Mouse (Mus musculus) activated CD4-positive, CD25-positive, alpha-beta regulatory T cell, adult 4 months (primary cell): ENCODE results near the gene Cenpv. TPM values are rescaled to one million over a fixed set of nuclear protein-coding genes. Genes with fewer than 3 reads are reported as not detected.

ENCODE experiments used
- ATAC-seq: one replicate; pipeline ENCODE4 v1.8.0; 2017
- polyA plus RNA-seq, 2 experiments: library from polyadenylated mRNA; unstranded; fragments of 100-300 nt; shearing (Covaris generic); gene quantifications; one replicate each; pipeline ENCODE4 v1.2.1; 2017

The Cenpv gene
- polyA plus RNA-seq, 2 experiments from 2014 or later, result 2.4 TPM; not detected in 1

GRCm38 (mm10) chr11:62507683-62508082, 31.4 kb downstream of the Cenpv start:
- peak; percentile 57 for ATAC-seq

DNA sequence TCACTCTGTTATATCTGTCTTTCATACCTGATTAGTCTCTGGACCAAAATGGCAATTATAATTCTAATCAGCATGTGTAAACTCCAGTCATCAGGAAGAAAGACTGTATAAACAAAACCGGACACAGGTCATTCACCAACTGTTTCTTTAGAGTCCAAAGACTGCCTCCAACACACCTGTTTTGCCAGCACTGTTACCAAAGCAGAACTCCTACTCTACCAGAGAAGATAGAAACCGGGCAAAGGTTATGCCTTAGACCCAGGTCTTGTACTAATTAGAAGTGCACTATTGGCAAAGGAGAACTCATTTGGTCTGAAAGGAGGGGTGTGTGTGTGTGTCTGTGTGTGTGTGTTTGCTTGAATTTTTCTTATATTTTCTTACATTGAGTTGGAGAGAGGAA, 38.5 kb downstream of the Cenpv start:
- no peak for ATAC-seq

GRCm38 (mm10) chr11:62498802-62499201, 40.3 kb downstream of the Cenpv start:
- no peak for ATAC-seq

DNA sequence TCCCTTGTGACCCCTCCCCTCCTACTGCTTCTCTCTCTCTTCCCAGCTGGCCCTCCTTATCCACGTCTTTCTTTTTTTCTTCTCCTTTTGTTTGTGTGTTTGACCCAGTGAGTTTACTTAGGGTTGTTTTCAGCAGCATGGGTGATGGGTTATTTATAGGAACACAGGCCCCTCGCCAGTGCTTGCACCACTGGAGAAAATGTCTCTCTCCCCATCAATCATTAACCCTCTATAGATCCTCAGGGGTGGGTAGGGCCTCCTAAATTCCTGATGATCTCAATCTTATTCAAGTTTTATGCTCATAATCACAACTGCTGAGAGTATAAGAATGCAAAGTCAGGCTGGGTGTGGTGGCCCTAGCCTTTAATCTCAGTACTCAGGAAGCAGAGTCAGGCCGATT, 41.9 kb downstream of the Cenpv start:
- no peak for ATAC-seq

GRCm38 (mm10) chr11:62496151-62496715, 42.8 kb downstream of the Cenpv start:
- ATAC-seq, result no peak

GRCm38 (mm10) chr11:62495276-62495801, 43.7 kb downstream of the Cenpv start:
- ATAC-seq, result no peak

DNA sequence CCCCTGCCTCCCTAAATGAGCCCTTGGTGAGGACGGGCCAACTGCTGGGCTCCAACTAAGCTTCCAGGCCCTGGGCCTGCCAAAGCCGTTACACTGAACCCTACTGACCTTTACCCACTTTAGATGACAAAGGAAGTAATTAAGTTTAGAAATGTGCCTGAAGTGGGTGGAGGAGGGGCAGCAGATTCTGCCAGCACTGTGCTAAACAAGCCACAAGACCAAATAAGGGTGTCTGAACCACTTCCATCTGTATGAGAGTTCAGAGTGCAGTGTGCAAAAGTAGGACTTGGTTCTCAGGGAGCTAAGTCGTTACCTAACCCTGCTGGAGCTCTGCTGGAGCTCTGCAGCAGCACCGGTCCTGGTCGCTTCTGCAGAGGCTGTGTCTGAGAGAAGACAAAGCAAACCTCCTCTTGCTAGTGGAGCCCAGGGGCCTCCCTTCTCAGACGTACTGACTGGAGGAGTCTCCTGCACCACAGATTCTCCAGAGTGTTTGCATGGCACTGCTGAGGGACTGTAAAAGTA, 44.2 kb downstream of the Cenpv start:
- ATAC-seq, result peak; percentile 99

DNA sequence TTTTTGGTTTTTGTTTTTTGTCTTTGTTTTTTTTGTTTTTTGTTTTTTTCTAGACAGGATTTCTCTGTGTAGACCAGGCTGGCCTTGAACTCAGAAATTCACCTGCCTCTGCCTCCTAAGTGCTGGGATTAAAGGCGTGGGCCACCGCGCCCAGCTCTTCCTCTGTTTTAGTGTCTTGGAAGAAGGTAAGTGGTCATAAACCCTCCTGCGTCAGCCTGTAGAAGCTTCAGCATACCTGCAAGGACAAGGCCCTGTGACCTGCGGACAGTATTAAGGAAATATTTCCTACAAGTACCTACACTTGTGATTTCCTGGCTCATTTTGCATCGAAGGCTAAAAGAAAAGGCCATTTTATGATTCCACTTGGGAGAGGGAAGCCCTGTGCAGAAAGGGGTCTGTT, 45.4 kb downstream of the Cenpv start:
- ATAC-seq, result no peak

GRCm38 (mm10) chr11:62487540-62488350, 51.3 kb downstream of the Cenpv start:
- ATAC-seq, result no peak

GRCm38 (mm10) chr11:62486949-62487348, 52.1 kb downstream of the Cenpv start:
- no peak for ATAC-seq

DNA sequence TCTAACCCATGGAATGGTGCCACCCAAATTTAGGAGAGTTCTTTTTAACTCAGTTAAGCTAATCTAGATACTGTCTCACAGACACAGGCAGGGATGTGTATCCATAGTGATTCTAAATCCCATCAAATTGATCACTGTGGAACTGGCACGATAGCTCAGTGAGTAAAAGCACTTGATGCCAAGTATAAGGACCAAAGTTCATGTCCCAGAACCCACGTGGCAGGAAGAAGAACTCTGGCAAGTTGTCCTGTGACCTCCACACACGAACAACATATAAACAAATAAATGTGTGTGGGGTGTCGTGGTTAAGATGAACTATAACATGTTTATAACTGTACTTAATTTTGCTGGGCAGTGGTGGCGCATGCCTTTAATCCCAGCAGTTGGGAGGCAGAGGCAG, 59.5 kb downstream of the Cenpv start:
- no peak for ATAC-seq

GRCm38 (mm10) chr11:62478931-62479330, 60.1 kb downstream of the Cenpv start:
- ATAC-seq, result no peak

GRCm38 (mm10) chr11:62476156-62476555, 62.9 kb downstream of the Cenpv start:
- no peak for ATAC-seq

Other genes with a start within 250 kb of the Cenpv start
- gene Pigl, start 80.8 kb downstream of the Cenpv start, polyA plus RNA-seq, result 1 to 10 TPM; 6.8 to 9.9 TPM
- 100 to 1,000 TPM; 162 to 188 TPM for gene Ncor1, start 80.7 kb downstream of the Cenpv start, polyA plus RNA-seq
- 1,000 to 10,000 TPM; 5,033 to 6,460 TPM for gene Ubb, start 11.9 kb upstream of the Cenpv start, polyA plus RNA-seq
- 10 to 100 TPM; 76.8 to 79.0 TPM for gene Trpv2, start 35.2 kb upstream of the Cenpv start, polyA plus RNA-seq
- 1 to 10 TPM; 1.0 to 1.7 TPM for gene Lrrc75a, start 109.3 kb upstream of the Cenpv start, polyA plus RNA-seq
- gene Mmgt2, start 109.4 kb upstream of the Cenpv start, polyA plus RNA-seq, result 10 to 100 TPM; 32.9 to 42.3 TPM
- gene Zfp287, start 192.6 kb upstream of the Cenpv start, polyA plus RNA-seq, result 10 to 100 TPM; 17.0 to 20.4 TPM
- not detected for gene Gm10428, start 213.8 kb upstream of the Cenpv start, polyA plus RNA-seq